Mouse (Mus musculus): Measurements from ENCODE around the gene Csf3. TPM values are rescaled to one million over a fixed set of nuclear protein-coding genes. Genes with fewer than 3 reads are reported as not detected.
A peak's percentile ranks its signal among the peaks of the same experiment; 100 is the strongest.
"Not testable (repeated sequence)": the region's sequence is repeated elsewhere in the genome, so short reads cannot be mapped to it uniquely, and the experiment has no call there.

The Csf3 gene
- polyA plus RNA-seq, 1 experiment from 2014 or later: not detected

- 77% methylated on average over 3 of the region's 3 CpGs for WGBS
- no peaks in the 10 kb centered on the region for H3K27me3 ChIP-seq (ENCODE audit: control insufficient read depth, insufficient read depth, low read length)
- H3K9me3 ChIP-seq (replicated peaks; ENCODE audit: control insufficient read depth, low read length): peaks cover 5% of the 10 kb centered on the region
- H3K4me3 ChIP-seq (ENCODE audit: low read length): no peak overlapping the region
- peaks cover 7% of the 10 kb centered on the region for H3K4me1 ChIP-seq (ENCODE audit: control insufficient read depth, insufficient read depth, low read length)
- H3K4me2 ChIP-seq (ENCODE audit: low read depth, low read length): no peak overlapping the region
- no peak for ATAC-seq (replicated peaks; ENCODE audit: extremely low read depth, insufficient read depth, low FRiP score)
- H3K27ac ChIP-seq (ENCODE audit: low read length): no peak overlapping the region
- no peak overlapping the region for H3K9ac ChIP-seq (ENCODE audit: low read length)
- 0 out of 2 replicates have a peak, but pooled peaks cover 3% of the 10 kb centered on the region for H3K36me3 ChIP-seq (ENCODE audit: control insufficient read depth, insufficient read depth)
Observed at GRCm38 (mm10) chr11:98734020-98734419, 33.0 kb downstream of the Csf3 start.

DNA sequence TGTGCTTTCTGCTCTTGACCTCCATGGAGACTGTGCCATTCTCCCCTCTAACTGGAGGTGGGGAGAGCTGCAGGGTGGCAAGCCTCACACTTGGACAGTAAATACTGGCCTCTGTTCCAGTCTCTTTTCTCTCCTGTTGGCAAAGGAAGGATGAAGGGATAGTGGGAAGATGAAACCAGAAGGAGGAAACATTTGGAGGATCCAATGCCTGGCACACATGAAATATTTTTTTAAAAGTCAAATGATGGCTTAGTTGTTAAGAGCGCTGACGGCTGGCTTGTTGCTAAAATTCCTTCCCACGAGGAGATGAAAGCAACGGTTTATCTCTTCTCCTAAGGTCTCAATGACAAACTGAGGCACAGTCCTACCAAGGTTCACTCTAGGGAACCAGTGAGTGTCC lies 34.0 kb downstream of the Csf3 start:
- WGBS: 83% methylated on average over 4 of the region's 4 CpGs

DNA sequence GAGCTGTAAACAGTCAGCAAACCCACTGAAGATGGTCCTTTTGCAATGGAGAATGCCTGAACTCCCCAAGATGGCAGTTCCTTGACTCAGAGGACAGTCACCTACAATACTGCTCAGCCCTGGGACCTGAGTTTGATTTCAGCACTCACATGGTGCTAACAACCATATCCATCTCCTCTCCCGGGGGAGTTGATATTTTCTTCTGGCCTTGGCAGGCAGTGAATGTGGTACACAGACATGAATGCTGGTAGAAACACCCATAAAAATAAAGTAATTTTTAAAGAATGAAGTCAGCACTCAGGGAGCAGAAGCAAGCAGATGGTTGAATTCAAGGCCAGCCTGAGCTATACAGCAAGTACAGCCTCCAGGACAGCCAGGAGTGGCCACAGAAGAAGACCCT lies 35.1 kb downstream of the Csf3 start:
- Histone ChIP-seq H3K4me2 (ENCODE audit: low read depth, low read length) (no peak overlapping the region), H3K27ac (ENCODE audit: low read length) (no peak overlapping the region), H3K9me3 (replicated peaks; ENCODE audit: control insufficient read depth, low read length) (peaks cover 5% of the 10 kb centered on the region), H3K4me3 (ENCODE audit: low read length) (no peak overlapping the region), H3K36me3 (ENCODE audit: control insufficient read depth, insufficient read depth) (0 out of 2 replicates have a peak, but pooled peaks cover 3% of the 10 kb centered on the region), H3K9ac (ENCODE audit: low read length) (no peak overlapping the region), H3K27me3 (ENCODE audit: control insufficient read depth, insufficient read depth, low read length) (no peaks in the 10 kb centered on the region), H3K4me1 (ENCODE audit: control insufficient read depth, insufficient read depth, low read length) (peaks cover 14% of the 10 kb centered on the region)
- no peak for ATAC-seq (replicated peaks; ENCODE audit: extremely low read depth, insufficient read depth, low FRiP score)
- WGBS: 74% methylated on average over 1 of the region's 1 CpGs

More for the DNA sequence above, 34.0 kb downstream of the Csf3 start:
- Histone ChIP-seq H3K9ac (ENCODE audit: low read length) (no peak overlapping the region), H3K27me3 (ENCODE audit: control insufficient read depth, insufficient read depth, low read length) (no peaks in the 10 kb centered on the region), H3K36me3 (ENCODE audit: control insufficient read depth, insufficient read depth) (0 out of 2 replicates have a peak, but pooled peaks cover 3% of the 10 kb centered on the region), H3K27ac (ENCODE audit: low read length) (no peak overlapping the region), H3K4me1 (ENCODE audit: control insufficient read depth, insufficient read depth, low read length) (peaks cover 11% of the 10 kb centered on the region), H3K4me3 (ENCODE audit: low read length) (no peak overlapping the region), H3K4me2 (ENCODE audit: low read depth, low read length) (no peak overlapping the region), H3K9me3 (replicated peaks; ENCODE audit: control insufficient read depth, low read length) (peaks cover 5% of the 10 kb centered on the region)
- no peak for ATAC-seq (replicated peaks; ENCODE audit: extremely low read depth, insufficient read depth, low FRiP score)

DNA sequence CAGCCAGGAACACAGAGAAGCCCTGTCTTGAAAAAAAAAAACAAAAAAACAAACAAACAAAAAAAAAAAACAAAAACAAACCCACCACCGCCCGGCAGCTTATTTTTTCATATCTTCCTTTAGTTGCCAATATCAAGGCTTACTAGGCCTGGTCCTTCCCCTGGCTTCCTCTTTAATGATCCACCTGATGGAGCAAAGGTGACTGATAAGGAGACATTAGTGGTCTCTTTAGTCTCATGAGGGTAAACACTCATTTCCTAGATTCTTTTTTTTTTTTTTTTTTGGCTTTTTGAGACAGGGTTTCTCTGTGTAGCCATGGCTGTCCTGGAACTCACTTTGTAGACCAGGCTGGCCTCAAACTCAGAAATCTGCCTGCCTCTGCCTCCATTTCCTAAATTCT lies 36.2 kb downstream of the Csf3 start:
- H3K27me3 ChIP-seq (ENCODE audit: control insufficient read depth, insufficient read depth, low read length); H3K9ac ChIP-seq (ENCODE audit: low read length); H3K27ac ChIP-seq (ENCODE audit: low read length); H3K4me2 ChIP-seq (ENCODE audit: low read depth, low read length); H3K9me3 ChIP-seq (replicated peaks; ENCODE audit: control insufficient read depth, low read length); H3K4me3 ChIP-seq (ENCODE audit: low read length); ATAC-seq (replicated peaks; ENCODE audit: extremely low read depth, insufficient read depth, low FRiP score); H3K36me3 ChIP-seq (ENCODE audit: control insufficient read depth, insufficient read depth): not testable (repeated sequence)
- 88% methylated on average over 2 of the region's 2 CpGs for WGBS
- H3K4me1 ChIP-seq (ENCODE audit: control insufficient read depth, insufficient read depth, low read length): peaks cover 14% of the 10 kb centered on the region

GRCm38 (mm10) chr11:98738428-98738911 lies 37.4 kb downstream of the Csf3 start:
- no peak for ATAC-seq (replicated peaks; ENCODE audit: extremely low read depth, insufficient read depth, low FRiP score)
- WGBS: 53% methylated on average over 4 of the region's 4 CpGs

DNA sequence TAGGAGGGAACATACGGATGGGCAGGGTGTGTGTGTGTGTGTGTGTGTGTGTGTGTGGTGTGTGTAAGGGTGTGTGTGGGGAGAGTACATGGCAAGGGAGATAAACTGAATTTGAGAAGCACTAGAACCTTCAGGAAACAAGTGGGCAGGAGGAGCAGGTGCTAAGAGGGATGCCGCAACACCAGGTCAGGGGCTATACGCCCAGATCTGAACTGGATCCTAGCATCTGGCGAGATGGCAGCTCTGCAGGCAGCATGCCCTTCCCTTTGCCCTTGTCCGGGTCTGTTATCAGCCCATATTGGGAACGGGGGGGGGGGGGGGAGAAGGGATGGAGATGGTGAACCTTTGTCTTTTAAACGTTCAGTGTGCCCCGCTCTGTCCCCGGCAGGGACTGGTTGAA lies 37.9 kb downstream of the Csf3 start:
- Histone ChIP-seq H3K9me3 (replicated peaks; ENCODE audit: control insufficient read depth, low read length) (peaks cover 5% of the 10 kb centered on the region), H3K4me3 (ENCODE audit: low read length) (no peak overlapping the region), H3K27me3 (ENCODE audit: control insufficient read depth, insufficient read depth, low read length) (no peaks in the 10 kb centered on the region), H3K36me3 (ENCODE audit: control insufficient read depth, insufficient read depth) (0 out of 2 replicates have a peak, but pooled peaks cover 3% of the 10 kb centered on the region), H3K27ac (ENCODE audit: low read length) (no peak overlapping the region; the same call in 1 of the 2 replicates), H3K4me1 (ENCODE audit: control insufficient read depth, insufficient read depth, low read length) (peaks cover 25% of the 10 kb centered on the region), H3K9ac (ENCODE audit: low read length) (no peak overlapping the region), H3K4me2 (ENCODE audit: low read depth, low read length) (no peak overlapping the region)
- WGBS: 69% methylated on average over 7 of the region's 9 CpGs
- no peak for ATAC-seq (replicated peaks; ENCODE audit: extremely low read depth, insufficient read depth, low FRiP score)

More at GRCm38 (mm10) chr11:98738428-98738911, 37.4 kb downstream of the Csf3 start:
- Histone ChIP-seq H3K27ac (ENCODE audit: low read length) (no peak overlapping the region), H3K27me3 (ENCODE audit: control insufficient read depth, insufficient read depth, low read length) (no peaks in the 10 kb centered on the region), H3K9me3 (replicated peaks; ENCODE audit: control insufficient read depth, low read length) (peaks cover 5% of the 10 kb centered on the region), H3K4me2 (ENCODE audit: low read depth, low read length) (no peak overlapping the region), H3K4me1 (ENCODE audit: control insufficient read depth, insufficient read depth, low read length) (peaks cover 21% of the 10 kb centered on the region), H3K36me3 (ENCODE audit: control insufficient read depth, insufficient read depth) (0 out of 2 replicates have a peak, but pooled peaks cover 3% of the 10 kb centered on the region), H3K9ac (ENCODE audit: low read length) (no peak overlapping the region), H3K4me3 (ENCODE audit: low read length) (no peak overlapping the region)

DNA sequence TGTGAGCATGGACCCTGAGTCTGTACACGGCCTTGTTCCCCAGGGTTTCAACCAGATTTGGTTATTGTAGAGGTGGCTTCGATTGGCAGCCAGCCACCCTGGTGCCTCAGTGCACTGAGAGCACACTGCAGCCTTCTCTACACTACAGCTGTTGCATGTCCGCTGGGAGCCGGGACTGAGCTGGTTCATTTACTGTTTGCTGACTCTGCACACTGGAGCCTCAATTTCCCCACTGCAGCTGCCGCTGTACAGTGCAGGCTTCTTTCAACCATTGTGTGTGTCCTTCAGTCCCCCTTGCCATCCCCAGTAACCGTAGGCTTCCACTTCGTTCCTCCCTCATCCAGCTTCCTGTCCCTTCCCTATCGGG lies 38.9 kb downstream of the Csf3 start:
- peak overlapping the region; percentile 68 for H3K4me3 ChIP-seq (ENCODE audit: low read length)
- 10% methylated on average over 8 of the region's 8 CpGs for WGBS
- H3K27me3 ChIP-seq (ENCODE audit: control insufficient read depth, insufficient read depth, low read length): no peaks in the 10 kb centered on the region
- H3K36me3 ChIP-seq (ENCODE audit: control insufficient read depth, insufficient read depth): no peaks in the 10 kb centered on the region
- peaks cover 36% of the 10 kb centered on the region for H3K4me1 ChIP-seq (ENCODE audit: control insufficient read depth, insufficient read depth, low read length)
- no peak for ATAC-seq (replicated peaks; ENCODE audit: extremely low read depth, insufficient read depth, low FRiP score)
- H3K27ac ChIP-seq (ENCODE audit: low read length): peak overlapping the region; percentile 96
- H3K9me3 ChIP-seq (replicated peaks; ENCODE audit: control insufficient read depth, low read length): no peaks in the 10 kb centered on the region
- peak overlapping the region; percentile 92 for H3K4me2 ChIP-seq (ENCODE audit: low read depth, low read length)
- H3K9ac ChIP-seq (ENCODE audit: low read length): peak overlapping the region; percentile 92

DNA sequence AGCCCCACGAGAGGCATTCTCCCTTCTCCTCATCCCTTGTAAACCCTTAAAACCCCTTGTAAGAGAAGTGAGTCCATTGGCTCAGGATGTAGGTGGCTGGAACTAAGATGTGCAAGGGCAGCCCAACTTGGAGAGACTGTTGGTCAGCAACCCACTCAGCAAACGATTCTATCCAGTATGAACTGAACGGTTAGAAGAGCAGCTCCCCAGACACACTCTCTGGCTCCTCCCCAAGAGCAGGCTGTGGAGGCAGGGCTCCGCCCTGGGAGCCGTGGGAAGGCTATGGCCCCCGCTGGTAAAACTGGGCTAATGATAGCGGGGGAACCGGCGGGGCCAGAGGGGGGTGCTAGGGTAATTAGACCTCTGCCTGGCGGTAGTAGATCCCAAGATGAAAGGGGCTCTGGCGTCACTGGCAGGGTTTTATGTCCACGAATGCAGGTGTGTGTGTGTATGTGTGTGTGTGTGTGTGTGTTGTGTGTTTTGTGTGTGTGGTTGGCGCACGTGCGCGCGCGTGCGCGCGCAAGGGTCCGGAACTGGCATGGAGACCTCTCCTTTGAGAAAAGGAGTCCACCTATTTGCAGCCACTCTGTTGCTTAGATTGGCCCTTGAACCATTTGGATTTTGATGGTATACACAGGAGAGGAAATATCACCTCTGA lies 39.5 kb downstream of the Csf3 start, which contains the start of gene Thra:
Gene Thra, plus strand, starts transcription at position 246 of the 658 bp plus-strand sequence.
- Histone ChIP-seq H3K27me3 (ENCODE audit: control insufficient read depth, insufficient read depth, low read length) (no peaks in the 10 kb centered on the region), H3K27ac (ENCODE audit: low read length) (peak within 1 kb of the TSS; percentile 96), H3K9ac (ENCODE audit: low read length) (peak within 1 kb of the TSS; percentile 92), H3K36me3 (ENCODE audit: control insufficient read depth, insufficient read depth) (no peaks in the 10 kb centered on the region), H3K4me1 (ENCODE audit: control insufficient read depth, insufficient read depth, low read length) (peaks cover 41% of the 10 kb centered on the region), H3K9me3 (replicated peaks; ENCODE audit: control insufficient read depth, low read length) (no peaks in the 10 kb centered on the region), H3K4me3 (ENCODE audit: low read length) (peak within 1 kb of the TSS; percentile 68), H3K4me2 (ENCODE audit: low read depth, low read length) (peak within 1 kb of the TSS; percentile 92)
- peak; percentile 62 for ATAC-seq (replicated peaks; ENCODE audit: extremely low read depth, insufficient read depth, low FRiP score)
- WGBS: under 1% methylated on average over 22 of the region's 22 CpGs

DNA sequence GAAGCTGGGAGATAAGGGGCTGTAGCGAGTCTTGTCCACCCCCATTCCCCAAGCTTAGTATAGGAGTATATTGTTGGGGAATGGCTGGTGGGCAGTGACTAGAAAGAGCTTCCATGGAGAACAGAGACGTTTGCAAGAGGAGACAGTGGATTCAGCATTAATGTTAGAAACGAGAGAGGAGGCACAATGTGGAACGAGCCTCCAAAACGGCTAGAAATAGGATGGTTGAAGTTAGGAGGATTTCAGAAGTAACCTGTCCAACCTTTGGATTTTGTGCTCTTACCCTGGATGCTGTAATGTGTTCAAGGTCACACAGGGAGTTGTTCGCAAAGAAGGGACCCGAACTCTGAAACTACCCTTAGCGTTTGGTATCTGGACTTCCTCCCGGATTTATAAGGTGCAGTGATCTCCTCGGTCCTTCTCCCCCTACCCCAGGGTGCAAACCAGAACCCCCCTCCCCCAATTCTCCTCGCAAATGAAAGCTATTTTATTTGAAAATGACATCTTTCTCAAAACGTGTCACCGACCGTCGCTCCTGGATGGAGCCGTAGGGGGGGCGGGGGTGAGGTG lies 40.1 kb downstream of the Csf3 start:
- no peaks in the 10 kb centered on the region for H3K36me3 ChIP-seq (ENCODE audit: control insufficient read depth, insufficient read depth)
- peak overlapping the region; percentile 96 for H3K27ac ChIP-seq (ENCODE audit: low read length)
- no peaks in the 10 kb centered on the region for H3K27me3 ChIP-seq (ENCODE audit: control insufficient read depth, insufficient read depth, low read length)

More for the DNA sequence above, 40.1 kb downstream of the Csf3 start:
- H3K4me3 ChIP-seq (ENCODE audit: low read length): peak overlapping the region; percentile 68
- H3K9ac ChIP-seq (ENCODE audit: low read length): peak overlapping the region; percentile 92
- 0% methylated on average over 17 of the region's 17 CpGs for WGBS
- H3K4me1 ChIP-seq (ENCODE audit: control insufficient read depth, insufficient read depth, low read length): peaks cover 47% of the 10 kb centered on the region
- no peak; the same call in 1 of the 2 replicates for ATAC-seq (replicated peaks; ENCODE audit: extremely low read depth, insufficient read depth, low FRiP score)
- peak overlapping the region; percentile 92 for H3K4me2 ChIP-seq (ENCODE audit: low read depth, low read length)
- H3K9me3 ChIP-seq (replicated peaks; ENCODE audit: control insufficient read depth, low read length): no peaks in the 10 kb centered on the region
